In the genomic region with DNA sequence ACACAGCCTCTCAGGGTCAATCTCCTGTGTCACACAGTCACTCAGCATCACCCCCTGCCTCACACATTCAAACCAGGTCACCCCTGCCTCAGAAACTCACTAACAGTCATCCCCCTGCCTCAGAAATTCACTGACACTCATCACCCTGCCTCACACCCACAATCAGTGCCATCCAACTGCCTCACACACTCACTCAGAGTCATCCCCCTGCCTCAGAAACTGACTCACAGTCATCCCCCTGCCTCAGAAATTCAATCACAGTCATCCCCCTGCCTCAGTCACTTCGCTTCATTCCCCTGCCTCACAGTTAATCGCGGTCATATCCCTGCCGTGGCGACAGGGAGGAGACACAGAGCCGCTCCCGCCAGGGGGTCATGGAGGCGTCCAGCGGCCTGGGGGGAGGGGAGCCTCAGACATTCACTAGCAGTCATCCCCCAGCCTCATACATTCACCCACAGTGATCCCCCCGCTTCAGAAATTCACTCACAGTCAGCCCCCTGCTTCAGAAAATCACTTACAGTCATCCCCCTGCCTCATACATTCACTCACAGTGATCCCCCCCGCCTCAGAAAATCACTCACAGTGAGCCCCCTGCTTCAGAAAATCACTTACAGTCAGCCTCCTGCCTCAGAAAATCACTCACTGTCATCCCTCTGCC, we compare ENCODE assay signal across 8 mouse cellular contexts. TPM values are rescaled to one million over a fixed set of nuclear protein-coding genes. Genes with fewer than 3 reads are reported as not detected.
DNase-seq lines count a peak whose midpoint lies in the region.
"Not testable (repeated sequence)": the region's sequence is repeated elsewhere in the genome, so short reads cannot be mapped to it uniquely, and the experiment has no call there.

No protein-coding gene starts in this region.

- peak; percentile 42 to 43 for DNase-seq in B cell, adult 2 months
- peak; percentile 81 to 88 for DNase-seq in adrenal gland, adult (ENCODE audit: inconsistent age in 2 of 2, low spot score in 1 of 2)
- peak; percentile 70 for DNase-seq in embryo, embryonic 10 days (ENCODE audit: low spot score)
- peak; percentile 6 for DNase-seq in hindbrain, embryonic 10.5 days (ENCODE audit: low spot score)
- peak; percentile 54 to 72 for DNase-seq in layer of hippocampus, postnatal 10 days (ENCODE audit: low spot score in 2 of 2)
- peak; percentile 17 for DNase-seq in midbrain, embryonic 10.5 days (ENCODE audit: low spot score)
- DNase-seq in spleen, postnatal 10 days (ENCODE audit: low spot score in 2 of 2) = peak; percentile 53 to 56
- DNase-seq in thymus, postnatal 36 days = peak; percentile 52 to 69

- peak overlapping the region; percentile 14; the same call in 1 of the 2 replicates for H3K27ac ChIP-seq in hindbrain, embryonic 10.5 days
- H3K27ac ChIP-seq in midbrain, embryonic 10.5 days (replicated peaks) = not testable (repeated sequence)

- not testable (repeated sequence) for H3K36me3 ChIP-seq in hindbrain, embryonic 10.5 days; midbrain, embryonic 10.5 days

- H3K9me3 ChIP-seq in hindbrain, embryonic 10.5 days = peaks cover 23% of the 10 kb centered on the region
- H3K9me3 ChIP-seq in midbrain, embryonic 10.5 days (replicated peaks) = peaks cover 16% of the 10 kb centered on the region

- 34% methylated on average over 6 of the region's 11 CpGs for WGBS in hindbrain, embryonic 10.5 days
- 41% methylated on average over 6 of the region's 11 CpGs for WGBS in midbrain, embryonic 10.5 days

- H3K4me3 ChIP-seq in hindbrain, embryonic 10.5 days; midbrain, embryonic 10.5 days: not testable (repeated sequence)

- H3K27me3 ChIP-seq in hindbrain, embryonic 10.5 days (ENCODE audit: insufficient read depth, poor library complexity, severe bottlenecking); midbrain, embryonic 10.5 days (ENCODE audit: low read depth, poor library complexity, severe bottlenecking): not testable (repeated sequence)

- not testable (repeated sequence) for H3K4me1 ChIP-seq in hindbrain, embryonic 10.5 days (replicated peaks); midbrain, embryonic 10.5 days

RNA-seq across cellular contexts. Expression of a gene that starts 10.1 kb away (rescaled TPM):
- 229 and 264 TPM in 2 replicates for polyA plus RNA-seq in hindbrain, embryonic 10.5 days (2016; fragmentation: Nextera tagmentation; extraction: Ambion mirVana)
- 100 to 1,000 TPM; 327 to 366 TPM for total RNA-seq in layer of hippocampus, postnatal 10 days (2021)
- polyA plus RNA-seq in midbrain, embryonic 10.5 days (2016; fragmentation: Nextera tagmentation; extraction: Ambion mirVana) = 224 and 306 TPM in 2 replicates

Comparison
In these comparisons a context has a peak if more than half of its experiments do, and no peak if none do; other contexts are left out.
1. DNase-seq: peak in every context shown above with its lines; median percentile 84 in adrenal gland, adult; 70 in embryo, embryonic 10 days; 63 in layer of hippocampus, postnatal 10 days; 60 in thymus, postnatal 36 days; 54 in spleen, postnatal 10 days; 42 in B cell, adult 2 months; 17 in midbrain, embryonic 10.5 days; 6 in hindbrain, embryonic 10.5 days.